Mouse (Mus musculus) heart, postnatal 0 days (tissue): ENCODE results near the gene Lpar3.

Source experiments
- CTCF ChIP-seq: IDR thresholded peaks from 2 replicates; pipeline ENCODE4 v1.5.1; 2016; ENCODE audit warnings: antibody characterized with exemption, control low read depth, low read depth
- EP300 ChIP-seq: IDR thresholded peaks from 2 replicates; pipeline ENCODE4 v1.6.1; 2016; ENCODE audit warnings: antibody characterized with exemption, low read depth

DNA sequence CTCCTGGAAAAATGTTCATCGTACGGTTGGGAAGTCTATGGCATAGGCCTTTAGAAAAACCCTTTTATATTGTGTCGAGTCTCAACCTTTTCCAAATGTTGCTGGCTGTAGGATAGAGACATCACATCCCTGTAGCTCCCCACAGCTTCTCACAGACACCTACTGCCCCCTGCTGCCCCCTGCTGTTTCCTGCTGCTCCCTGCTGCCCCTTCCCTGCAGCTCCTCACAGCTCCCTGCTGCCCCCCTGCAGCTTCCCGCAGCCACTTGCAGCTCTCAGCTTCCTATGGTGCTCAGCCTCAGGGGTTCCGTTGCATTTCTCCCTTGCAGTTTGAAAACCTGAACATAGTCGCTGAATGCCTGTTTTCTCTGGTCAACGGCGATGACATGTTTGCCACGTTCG is 30.8 kb upstream of the Lpar3 start:
- TF ChIP-seq CTCF (0 out of 2 replicates have a peak, but pooled peaks have one; percentile 9), EP300 (no peak)
